Mouse (Mus musculus) CH12.LX (cell line): Measurements from ENCODE around the gene Mgp.

Experiments used
- CTCF ChIP-seq, 2 experiments: IDR thresholded peaks in 1 of 2; conservative IDR thresholded peaks in 1 of 2; 2 replicates each; pipeline ENCODE4 v1.5.1; 2011 to 2012; ENCODE audit warnings: low read depth in 2 of 2, low read length in 2 of 2, improper control_type of control experiment in 1 of 2, inconsistent platforms in 1 of 2, mild to moderate bottlenecking in 1 of 2, moderate library complexity in 1 of 2
- EP300 ChIP-seq: IDR thresholded peaks from 2 replicates; pipeline ENCODE4 v1.6.1; 2011; ENCODE audit warnings: low read length, improper control_type of control experiment
- ETS1 ChIP-seq: conservative IDR thresholded peaks from 2 replicates; pipeline ENCODE4 v1.6.1; 2012; ENCODE audit warnings: low read depth, mild to moderate bottlenecking, inconsistent platforms, low read length, improper control_type of control experiment, moderate library complexity
- KAT2A ChIP-seq: IDR thresholded peaks from 2 replicates; pipeline ENCODE4 v1.6.1; 2012; ENCODE audit warnings: low read length, improper control_type of control experiment, inconsistent platforms; ENCODE audit not compliant: insufficient replicate concordance
- POLR2A ChIP-seq: IDR thresholded peaks from 2 replicates; pipeline ENCODE4 v1.6.1; 2011; ENCODE audit warnings: low read depth, mild to moderate bottlenecking, improper control_type of control experiment, low read length
- POLR2AphosphoS2 ChIP-seq: IDR thresholded peaks from 2 replicates; pipeline ENCODE4 v1.6.1; 2011; ENCODE audit warnings: low read depth, low read length, improper control_type of control experiment
- ZMIZ1 ChIP-seq: IDR thresholded peaks from 2 replicates; pipeline ENCODE4 v1.6.1; 2012; ENCODE audit warnings: low read depth, mild to moderate bottlenecking, inconsistent platforms, low read length, improper control_type of control experiment

- TF ChIP-seq CTCF (conservative IDR thresholded peaks at IDR 0.05 in 1 of 2, IDR thresholded peaks at IDR 0.05 in 1 of 2; ENCODE audit: low read depth in 2 of 2, low read length in 2 of 2) (no peak), ETS1 (no peak), POLR2A (no peak), ZMIZ1 (no peak), EP300 (no peak), POLR2AphosphoS2 (no peak), KAT2A (no peak)
Measured at GRCm38 (mm10) chr6:136875670-136876069, at the start of gene Mgp.
